Mouse (Mus musculus) MEL (cell line): ENCODE measurements around the gene Ndel1.
A peak's percentile ranks its signal among the peaks of the same experiment; 100 is the strongest.

Source experiments
- CTCF ChIP-seq, 3 experiments: IDR thresholded peaks in 2 of 3; conservative IDR thresholded peaks in 1 of 3; 2 replicates each; pipeline ENCODE4 v1.5.1; 2011 to 2012; ENCODE audit warnings: low read length in 3 of 3, low read depth in 2 of 3, mild to moderate bottlenecking in 2 of 3, improper control_type of control experiment in 1 of 3, inconsistent platforms in 1 of 3, mixed read lengths in 1 of 3, moderate library complexity in 1 of 3; ENCODE audit not compliant: control insufficient read depth in 1 of 3, insufficient read depth in 1 of 3, poor library complexity in 1 of 3, severe bottlenecking in 1 of 3
- ELF1 ChIP-seq: IDR thresholded peaks from 2 replicates; pipeline ENCODE4 v1.6.1; 2014; ENCODE audit warnings: low read depth, mild to moderate bottlenecking, inconsistent platforms, low read length, improper control_type of control experiment, moderate library complexity
- MAFK ChIP-seq: IDR thresholded peaks from 2 replicates; pipeline ENCODE4 v1.6.1; 2011; ENCODE audit warnings: low read depth, mild to moderate bottlenecking, low read length, improper control_type of control experiment, borderline replicate concordance

DNA sequence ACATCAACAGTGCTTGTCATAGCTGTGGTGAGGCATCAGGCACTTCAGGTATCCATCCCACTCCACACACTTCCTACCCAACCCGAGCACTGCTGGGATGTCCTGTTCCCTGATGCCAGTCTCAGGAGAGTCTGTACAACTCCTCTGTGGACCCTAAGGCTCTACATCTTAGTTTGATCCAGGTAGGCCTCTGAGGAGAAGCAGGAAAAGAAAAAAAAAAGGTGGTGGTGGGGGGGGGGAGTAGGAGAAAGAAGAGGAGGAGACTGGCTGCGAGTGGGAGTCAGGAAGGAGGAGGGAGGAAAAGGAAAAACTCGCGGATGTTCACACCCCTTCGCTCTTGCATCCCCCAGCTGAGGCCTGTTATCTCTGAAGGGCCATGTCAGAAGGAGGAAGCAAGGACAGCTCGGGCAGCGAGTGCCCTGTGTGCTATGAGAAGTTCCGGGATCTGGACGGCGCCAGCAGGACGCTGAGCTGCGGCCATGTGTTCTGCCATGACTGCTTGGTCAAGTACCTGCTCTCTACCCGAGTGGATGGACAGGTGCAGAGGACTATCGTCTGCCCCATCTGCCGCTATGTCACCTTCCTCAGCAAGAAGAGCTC lies 20.7 kb upstream of the Ndel1 start:
- TF ChIP-seq CTCF (IDR thresholded peaks at IDR 0.05 in 2 of 3, conservative IDR thresholded peaks at IDR 0.05 in 1 of 3; ENCODE audit: control insufficient read depth in 1 of 3, insufficient read depth in 1 of 3, low read depth in 2 of 3, low read length in 3 of 3, poor library complexity in 1 of 3, severe bottlenecking in 1 of 3) (0 out of 6 replicates have a peak, but pooled peaks of 1 of the 3 experiments have one; percentile 0), MAFK (no peak), ELF1 (peak; percentile 67; the same call in 1 of the 2 replicates)
